Mouse (Mus musculus) G1E (cell line): ENCODE results near the gene Rnf114. TPM values are rescaled to one million over a fixed set of nuclear protein-coding genes. Genes with fewer than 3 reads are reported as not detected.

ENCODE experiments used
- ATAC-seq: 2 replicates; pipeline ENCODE4 v1.8.0; 2016; ENCODE audit warnings: mild to moderate bottlenecking; ENCODE audit not compliant: insufficient number of reproducible peaks, poor library complexity, low FRiP score, severe bottlenecking; ENCODE audit errors: extremely low read depth
- DNase-seq: peaks from one replicate; pipeline ENCODE4 v3.0.0; 2012; ENCODE audit warnings: low spot score
- H3K27me3 ChIP-seq: 2 replicates; pipeline ENCODE4 v1.6.1; 2012; ENCODE audit warnings: mild to moderate bottlenecking, low read length, inconsistent platforms; ENCODE audit not compliant: insufficient read depth
- H3K36me3 ChIP-seq: replicated peaks from 2 replicates; pipeline ENCODE3; 2012; ENCODE audit warnings: mild to moderate bottlenecking, inconsistent platforms
- H3K4me1 ChIP-seq: 2 replicates; pipeline ENCODE4 v1.6.1; 2012; ENCODE audit warnings: low read depth, low read length, inconsistent platforms, mixed read lengths; ENCODE audit not compliant: insufficient read depth
- H3K4me3 ChIP-seq: 2 replicates; pipeline ENCODE4 v1.5.1; 2012; ENCODE audit warnings: low read depth, mild to moderate bottlenecking, inconsistent platforms, low read length, moderate library complexity, mixed read lengths
- H3K9me3 ChIP-seq: replicated peaks from 2 replicates; pipeline ENCODE4 v1.6.1; 2012; ENCODE audit warnings: inconsistent platforms
- CTCF ChIP-seq: IDR thresholded peaks from 2 replicates; pipeline ENCODE4 v1.5.1; 2012; ENCODE audit warnings: low read depth, low read length, inconsistent platforms, mixed read lengths
- GATA1 ChIP-seq: IDR thresholded peaks from 2 replicates; pipeline ENCODE4 v1.6.1; 2012; ENCODE audit warnings: borderline replicate concordance, low read length, inconsistent platforms, mixed read lengths
- GATA2 ChIP-seq: IDR thresholded peaks from 2 replicates; pipeline ENCODE4 v1.6.1; 2012; ENCODE audit warnings: low read depth, low read length, inconsistent platforms, borderline replicate concordance
- POLR2AphosphoS5 ChIP-seq: IDR thresholded peaks from 2 replicates; pipeline ENCODE4 v1.6.1; 2012; ENCODE audit warnings: low read depth, low read length, inconsistent platforms; ENCODE audit not compliant: insufficient replicate concordance
- TAL1 ChIP-seq: conservative IDR thresholded peaks from 2 replicates; pipeline ENCODE4 v1.6.1; 2012; ENCODE audit warnings: low read depth, low read length, inconsistent platforms, mixed read lengths
- polyA plus RNA-seq: library from polyadenylated mRNA; stranded (reverse); fragments of >175 nt; gene quantifications from 2 replicates; pipeline ENCODE4 v1.2.3, GENCODE M21; 2012
- total RNA-seq, 2 experiments: library from RNA; stranded (forward) in 1 of 2; stranded (reverse) in 1 of 2; fragments of 200-1000 nt in 1 of 2; fragments of >200 nt in 1 of 2; fragmentation: Nextera tagmentation in 1 of 2; gene quantifications; 2 replicates each; pipeline ENCODE4 v1.2.3; 2014 to 2017

Rnf114 gene
- total and polyA plus RNA-seq, 3 experiments = 18.4 to 41.5 (median 32.1) TPM

- no peaks in the 10 kb centered on the region for H3K9me3 ChIP-seq
- peaks cover 20% of the 10 kb centered on the region for H3K27me3 ChIP-seq
- TF ChIP-seq CTCF = no peak
- TF ChIP-seq GATA2 = no peak
- TF ChIP-seq TAL1 = no peak
- no peak for TF ChIP-seq POLR2AphosphoS5
- TF ChIP-seq GATA1 = no peak
- DNase-seq (no peak), ATAC-seq (no peak)
- H3K4me1 ChIP-seq = peaks cover 6% of the 10 kb centered on the region
- peak overlapping the region; percentile 1; the same call in 1 of the 2 replicates for H3K4me3 ChIP-seq
- no peaks in the 10 kb centered on the region for H3K36me3 ChIP-seq
Measured at GRCm38 (mm10) chr2:167564551-167565311, 72.3 kb downstream of the Rnf114 start.

DNA sequence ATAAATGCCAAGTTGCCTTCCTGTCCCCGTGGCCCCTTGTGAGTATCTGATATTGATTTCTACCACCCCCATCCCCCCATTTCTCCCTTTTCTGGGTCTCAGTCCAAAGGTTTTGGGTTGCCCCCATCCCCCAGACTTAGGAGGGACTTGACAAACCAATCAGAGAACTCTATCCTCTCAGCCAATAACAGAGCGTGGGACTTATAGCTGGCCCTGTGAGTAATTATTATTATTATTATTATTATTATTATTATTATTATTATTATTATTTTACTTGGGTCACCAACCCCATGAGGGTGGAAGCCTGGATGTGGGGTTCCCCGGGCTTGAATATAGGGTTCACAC, 72.8 kb downstream of the Rnf114 start:
- no peak overlapping the region for H3K4me3 ChIP-seq
- ATAC-seq (no peak), DNase-seq (no peak)
- peaks cover 25% of the 10 kb centered on the region for H3K27me3 ChIP-seq
- H3K36me3 ChIP-seq = no peaks in the 10 kb centered on the region
- no peak for TF ChIP-seq GATA2
- TF ChIP-seq CTCF = no peak
- TF ChIP-seq POLR2AphosphoS5 = no peak
- no peak for TF ChIP-seq TAL1
- no peak for TF ChIP-seq GATA1
- no peaks in the 10 kb centered on the region for H3K9me3 ChIP-seq
- peaks cover 6% of the 10 kb centered on the region for H3K4me1 ChIP-seq

DNA sequence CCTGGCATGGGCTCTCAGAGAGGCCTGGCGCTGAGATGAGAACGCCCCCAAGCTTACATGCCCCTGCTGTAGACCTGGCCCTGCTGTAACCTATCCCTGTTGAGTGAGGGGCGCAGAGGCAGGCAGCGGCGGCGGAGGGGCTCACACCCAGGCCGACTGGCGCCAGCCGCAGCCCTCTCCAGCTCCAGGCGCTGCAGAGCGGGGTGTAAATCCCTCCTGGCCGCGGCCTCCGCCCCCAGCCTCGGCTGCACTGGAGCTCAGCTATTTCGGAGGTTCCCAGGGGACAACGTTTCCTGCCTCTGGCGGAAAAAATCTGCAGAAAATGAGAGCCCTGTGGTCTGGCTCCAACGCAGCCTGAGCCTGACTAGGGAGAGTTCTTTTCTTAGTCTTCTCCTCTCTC, 73.2 kb downstream of the Rnf114 start:
- Histone ChIP-seq H3K27me3 (peaks cover 29% of the 10 kb centered on the region), H3K4me3 (no peak overlapping the region), H3K36me3 (no peaks in the 10 kb centered on the region), H3K9me3 (no peaks in the 10 kb centered on the region), H3K4me1 (peaks cover 6% of the 10 kb centered on the region)
- DNase-seq (no peak), ATAC-seq (no peak)
- TF ChIP-seq TAL1 (no peak), GATA2 (no peak), POLR2AphosphoS5 (no peak), CTCF (no peak), GATA1 (no peak)

Other genes with a start within 250 kb of the Rnf114 start
- 0.23 TPM in 1 of 2 replicates, not detected in the other for gene B4galt5, start 143.5 kb upstream of the Rnf114 start, total RNA-seq (2014; fragmentation: Nextera tagmentation)
- gene B4galt5, start 143.5 kb upstream of the Rnf114 start, total RNA-seq (2017) = 0.44 and 1.1 TPM in 2 replicates
- 0.61 and 0.70 TPM in 2 replicates for gene B4galt5, start 143.5 kb upstream of the Rnf114 start, polyA plus RNA-seq
- 67.4 and 90.4 TPM in 2 replicates for gene Slc9a8, start 70.9 kb upstream of the Rnf114 start, total RNA-seq (2014; fragmentation: Nextera tagmentation)
- gene Slc9a8, start 70.9 kb upstream of the Rnf114 start, total RNA-seq (2017) = 22.4 and 24.4 TPM in 2 replicates
- gene Slc9a8, start 70.9 kb upstream of the Rnf114 start, polyA plus RNA-seq = 10.0 and 13.2 TPM in 2 replicates
- 11.6 and 16.2 TPM in 2 replicates for gene Spata2, start 242 bp downstream of the Rnf114 start, total RNA-seq (2014; fragmentation: Nextera tagmentation)
- 6.7 and 7.6 TPM in 2 replicates for gene Spata2, start 242 bp downstream of the Rnf114 start, total RNA-seq (2017)
- 26.5 and 27.9 TPM in 2 replicates for gene Spata2, start 242 bp downstream of the Rnf114 start, polyA plus RNA-seq
- not detected in 2 replicates for gene Snai1, start 45.5 kb downstream of the Rnf114 start, total RNA-seq (2014; fragmentation: Nextera tagmentation)
- not detected in 2 replicates for gene Snai1, start 45.5 kb downstream of the Rnf114 start, total RNA-seq (2017)
- not detected in 2 replicates for gene Snai1, start 45.5 kb downstream of the Rnf114 start, polyA plus RNA-seq
- gene Ube2v1, start 139.4 kb downstream of the Rnf114 start, total RNA-seq (2014; fragmentation: Nextera tagmentation) = 149 and 162 TPM in 2 replicates
- 81.3 and 83.9 TPM in 2 replicates for gene Ube2v1, start 139.4 kb downstream of the Rnf114 start, total RNA-seq (2017)
- gene Ube2v1, start 139.4 kb downstream of the Rnf114 start, polyA plus RNA-seq = 197 and 203 TPM in 2 replicates
- 6.2 and 8.1 TPM in 2 replicates for gene Gm20431, start 168.9 kb downstream of the Rnf114 start, total RNA-seq (2014; fragmentation: Nextera tagmentation)
- gene Gm20431, start 168.9 kb downstream of the Rnf114 start, total RNA-seq (2017) = 0.11 TPM in 1 of 2 replicates, not detected in the other
- gene Gm20431, start 168.9 kb downstream of the Rnf114 start, polyA plus RNA-seq = not detected in 2 replicates
- 10.5 and 12.5 TPM in 2 replicates for gene Cebpb, start 196.3 kb downstream of the Rnf114 start, total RNA-seq (2014; fragmentation: Nextera tagmentation)
- gene Cebpb, start 196.3 kb downstream of the Rnf114 start, total RNA-seq (2017) = 12.9 and 33.6 TPM in 2 replicates
- 61.6 and 87.9 TPM in 2 replicates for gene Cebpb, start 196.3 kb downstream of the Rnf114 start, polyA plus RNA-seq
- 14.1 and 20.1 TPM in 2 replicates for gene Tmem189, start 197.2 kb downstream of the Rnf114 start, total RNA-seq (2014; fragmentation: Nextera tagmentation)
- gene Tmem189, start 197.2 kb downstream of the Rnf114 start, total RNA-seq (2017) = 17.5 and 18.3 TPM in 2 replicates
- 36.9 and 38.8 TPM in 2 replicates for gene Tmem189, start 197.2 kb downstream of the Rnf114 start, polyA plus RNA-seq